In the genomic region with DNA sequence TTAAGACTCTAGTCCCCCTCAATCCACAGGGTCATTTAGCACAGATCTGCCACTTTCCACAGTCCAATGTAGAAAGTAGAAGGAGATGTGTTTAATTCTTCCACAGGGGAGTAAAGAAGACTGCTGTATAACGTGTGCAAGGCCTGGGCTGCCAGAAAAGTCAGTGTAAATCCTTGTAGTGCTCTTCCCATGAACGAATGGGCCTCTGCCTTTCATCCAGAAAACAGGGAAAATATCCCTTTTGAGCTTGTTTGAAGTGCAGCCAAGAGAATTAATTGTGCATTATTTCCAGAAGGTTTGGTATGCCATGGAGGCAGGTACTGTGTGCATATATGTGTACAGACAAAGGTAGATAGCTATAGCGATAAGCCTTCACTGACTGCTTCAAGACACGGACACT, we compare ENCODE assay signal across 15 mouse cellular contexts.
DNase-seq lines count a peak whose midpoint lies in the region; ATAC-seq lines count a peak whose summit lies in the region.
"Had no signal": no experiment of that assay in that cellular context is flagged by ENCODE, and none has a peak within 500 bp of the region (broad histone marks: within the 10 kb centered on the region; RNA-seq: fewer than 3 reads in every experiment).

No protein-coding gene starts in this region.

- H3K4me1 ChIP-seq in neural tube, embryonic 13.5 days (replicated peaks) = peaks cover 50% of the 10 kb centered on the region
- peaks cover 40% of the 10 kb centered on the region for H3K4me1 ChIP-seq in hindbrain, embryonic 12.5 days
- peaks cover 42% of the 10 kb centered on the region for H3K4me1 ChIP-seq in midbrain, embryonic 13.5 days (replicated peaks)

- no peak overlapping the region for H3K9ac ChIP-seq in neural tube, embryonic 13.5 days
- no peak overlapping the region for H3K9ac ChIP-seq in hindbrain, embryonic 12.5 days
- H3K9ac ChIP-seq in midbrain, embryonic 13.5 days (replicated peaks) = 0 out of 2 replicates have a peak overlapping the region, but pooled peaks have one; percentile 3
- H3K9ac ChIP-seq: lung, embryonic 14.5 days had no signal

- WGBS in neural tube, embryonic 13.5 days = 50% methylated on average over 4 of the region's 4 CpGs
- WGBS in hindbrain, embryonic 12.5 days = 76% methylated on average over 4 of the region's 4 CpGs
- WGBS in midbrain, embryonic 13.5 days = 51% methylated on average over 4 of the region's 4 CpGs

- ATAC-seq in neural tube, embryonic 13.5 days (ENCODE audit: low read depth) = no peak
- ATAC-seq in hindbrain, embryonic 12.5 days (ENCODE audit: low FRiP score) = no peak
- ATAC-seq in midbrain, embryonic 13.5 days = no peak
- ATAC-seq: inflammation-experienced regulatory T-cells, adult 6 months had no signal

- no peaks in the 10 kb centered on the region for H3K9me3 ChIP-seq in neural tube, embryonic 13.5 days
- no peaks in the 10 kb centered on the region for H3K9me3 ChIP-seq in hindbrain, embryonic 12.5 days (replicated peaks)
- no peaks in the 10 kb centered on the region for H3K9me3 ChIP-seq in midbrain, embryonic 13.5 days

- H3K27ac ChIP-seq in neural tube, embryonic 13.5 days (replicated peaks) = peak overlapping the region; percentile 75
- peak overlapping the region; percentile 79 for H3K27ac ChIP-seq in hindbrain, embryonic 12.5 days
- peak overlapping the region; percentile 86 for H3K27ac ChIP-seq in midbrain, embryonic 13.5 days
- H3K27ac ChIP-seq: macrophage had no signal

- H3K4me2 ChIP-seq in neural tube, embryonic 13.5 days = no peak overlapping the region
- no peak overlapping the region for H3K4me2 ChIP-seq in hindbrain, embryonic 12.5 days (replicated peaks)
- H3K4me2 ChIP-seq in midbrain, embryonic 13.5 days (replicated peaks) = no peak overlapping the region
- H3K4me2 ChIP-seq: lung, embryonic 14.5 days had no signal

- H3K36me3 ChIP-seq in neural tube, embryonic 13.5 days = no peaks in the 10 kb centered on the region
- H3K36me3 ChIP-seq in hindbrain, embryonic 12.5 days = no peaks in the 10 kb centered on the region
- H3K36me3 ChIP-seq in midbrain, embryonic 13.5 days = no peaks in the 10 kb centered on the region

- no peak for DNase-seq in neural tube, embryonic 10.5 days (ENCODE audit: extremely low spot score, low spot score)
- no peak for DNase-seq in heart, adult 18-20 months
- no peak for DNase-seq in lung, adult 18-20 months
- no peak for DNase-seq in testis, postnatal 10 days (ENCODE audit: low spot score)
- DNase-seq in urinary bladder, postnatal 36 days (ENCODE audit: low spot score in 2 of 2) = no peak
- DNase-seq: adrenal gland, postnatal 10 days; cerebellum, adult 2 months; lung, embryonic 14.5 days; thymus, adult 18-20 months had no signal

- no peaks in the 10 kb centered on the region for H3K27me3 ChIP-seq in neural tube, embryonic 13.5 days
- H3K27me3 ChIP-seq in hindbrain, embryonic 12.5 days = no peaks in the 10 kb centered on the region
- H3K27me3 ChIP-seq in midbrain, embryonic 13.5 days = no peaks in the 10 kb centered on the region
- H3K27me3 ChIP-seq: CH12.LX had no signal

- H3K4me3 ChIP-seq in neural tube, embryonic 13.5 days = no peak overlapping the region
- H3K4me3 ChIP-seq in hindbrain, embryonic 12.5 days = no peak overlapping the region
- H3K4me3 ChIP-seq in midbrain, embryonic 13.5 days (replicated peaks) = no peak overlapping the region
